Mouse (Mus musculus) heart, adult 11 months (tissue): ENCODE measurements around the gene Pdk1.
A peak's percentile ranks its signal among the peaks of the same experiment; 100 is the strongest.
"Not testable (repeated sequence)": the region's sequence is repeated elsewhere in the genome, so short reads cannot be mapped to it uniquely, and the experiment has no call there.

Experiments
- DNase-seq: peaks from one replicate; pipeline ENCODE4 v3.0.0; 2022

The Pdk1 gene

DNA sequence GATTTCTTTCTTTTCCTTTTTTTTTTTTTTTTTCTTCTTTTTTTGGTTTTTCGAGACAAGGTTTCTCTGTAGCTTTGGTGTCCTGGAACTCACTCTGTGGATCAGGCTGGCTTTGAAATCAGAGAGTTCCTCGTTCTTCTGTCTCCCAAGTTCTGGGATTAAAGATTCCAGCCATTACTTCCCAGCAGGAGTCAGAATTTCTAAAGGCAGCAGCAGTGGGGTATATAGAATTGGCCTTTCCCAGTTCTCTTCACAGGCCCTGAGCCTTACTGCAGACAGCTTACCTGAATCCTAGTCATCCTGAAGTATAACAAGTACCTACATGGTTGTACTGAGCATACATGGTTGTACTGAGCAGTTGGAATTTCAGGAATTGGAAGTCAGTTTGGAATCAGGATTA lies 1.8 kb downstream of the Pdk1 start:
- DNase-seq: peak; percentile 52

GRCm38 (mm10) chr2:71877865-71878264 lies 4.8 kb downstream of the Pdk1 start:
- DNase-seq: peak; percentile 87

GRCm38 (mm10) chr2:71878441-71878840 lies 5.4 kb downstream of the Pdk1 start:
- DNase-seq: peak; percentile 75

- no peak for DNase-seq
Measured at GRCm38 (mm10) chr2:71878943-71879342, 5.9 kb downstream of the Pdk1 start.

DNA sequence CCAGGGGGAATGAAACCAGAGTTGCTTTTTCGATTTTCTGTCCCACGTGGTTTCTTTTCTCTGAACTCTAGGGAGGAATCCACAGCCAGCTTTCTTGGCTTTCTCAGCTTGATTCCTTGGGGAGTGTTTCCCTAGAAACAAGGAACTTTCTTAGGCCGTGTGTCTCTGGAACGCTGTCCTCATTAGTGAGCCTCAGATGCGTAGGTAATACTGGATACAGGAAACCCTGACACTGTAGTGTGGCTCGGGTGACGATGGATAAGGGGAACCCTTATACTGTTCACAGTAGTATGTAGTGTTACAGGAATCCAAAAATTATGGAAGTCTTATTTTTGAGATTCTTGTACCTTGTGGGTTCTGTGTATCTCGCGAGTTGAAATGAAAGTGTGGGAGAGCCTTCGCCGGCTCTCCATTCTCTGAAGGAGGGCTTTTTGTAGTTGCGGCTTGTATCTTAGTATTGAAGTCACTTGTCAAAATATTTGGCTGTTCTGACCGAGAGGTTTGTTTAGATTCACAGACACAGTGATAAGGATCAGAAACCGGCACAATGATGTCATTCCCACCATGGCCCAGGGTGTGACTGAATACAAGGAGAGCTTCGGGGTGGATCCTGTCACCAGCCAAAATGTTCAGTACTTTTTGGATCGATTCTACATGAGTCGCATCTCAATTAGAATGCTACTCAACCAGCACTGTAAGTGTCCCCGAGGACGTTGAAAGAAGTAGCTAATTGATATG lies 10.1 kb downstream of the Pdk1 start:
- peak; percentile 84 for DNase-seq

- DNase-seq: peak; percentile 46
Measured at GRCm38 (mm10) chr2:71887269-71887668, 14.2 kb downstream of the Pdk1 start.

DNA sequence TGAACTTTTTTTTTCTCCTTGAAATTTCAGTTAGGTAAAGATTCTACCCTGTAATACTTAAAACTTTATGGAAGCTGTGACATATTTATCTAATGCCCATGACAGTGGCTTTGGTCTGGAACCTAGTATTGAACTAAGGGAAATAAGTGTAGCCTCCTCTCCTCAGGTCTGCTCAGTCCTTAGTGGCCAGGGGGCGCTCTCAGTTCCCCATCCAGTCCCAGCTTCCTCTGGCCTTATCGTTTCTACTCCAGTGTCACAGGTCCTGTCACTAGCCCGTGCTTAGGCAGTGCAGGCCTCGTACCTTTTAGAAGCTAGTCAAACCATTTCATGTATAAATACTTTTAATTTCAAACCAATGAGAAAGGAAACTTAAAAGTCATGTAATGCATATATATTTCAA lies 15.4 kb downstream of the Pdk1 start:
- no peak for DNase-seq

DNA sequence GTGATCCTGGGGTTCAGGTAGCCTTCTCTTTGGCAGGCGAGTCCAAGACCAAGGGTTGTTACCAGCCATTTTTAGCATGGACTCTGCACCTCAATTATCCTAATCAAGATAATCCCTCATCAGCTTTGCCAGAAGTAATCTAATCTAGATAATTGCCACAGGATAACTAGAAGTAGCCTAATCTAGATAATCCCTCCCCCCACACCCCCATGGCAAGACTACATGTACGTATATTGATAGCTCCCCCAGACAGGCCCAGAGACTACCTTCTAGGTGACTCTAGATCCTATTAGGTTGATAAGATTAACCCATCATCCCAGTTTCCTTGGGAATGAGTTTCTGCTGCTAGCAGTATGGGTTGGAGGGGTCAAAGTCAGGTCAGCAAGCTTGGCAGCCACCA lies 18.5 kb downstream of the Pdk1 start:
- DNase-seq: peak; percentile 52

GRCm38 (mm10) chr2:71892741-71893349 lies 19.8 kb downstream of the Pdk1 start:
- peak; percentile 88 for DNase-seq

GRCm38 (mm10) chr2:71895596-71896286 lies 22.7 kb downstream of the Pdk1 start:
- DNase-seq: peak; percentile 72

DNA sequence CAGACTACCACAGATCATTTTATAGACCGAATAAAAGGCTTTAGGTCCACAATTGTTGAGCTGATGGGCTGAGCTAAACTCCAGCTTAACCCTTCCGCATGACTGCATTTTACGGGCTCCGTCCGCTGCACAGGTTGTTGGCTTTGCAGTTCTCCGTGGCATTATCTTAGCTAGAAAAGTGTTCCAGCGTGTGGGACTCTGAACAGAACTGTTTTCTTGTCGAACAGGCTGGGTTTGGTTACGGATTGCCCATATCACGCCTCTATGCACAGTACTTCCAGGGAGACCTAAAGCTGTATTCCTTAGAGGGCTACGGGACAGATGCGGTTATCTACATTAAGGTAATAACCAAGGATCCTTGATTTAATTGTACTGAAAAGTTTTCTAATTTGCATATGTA lies 24.4 kb downstream of the Pdk1 start:
- DNase-seq: peak; percentile 46

DNA sequence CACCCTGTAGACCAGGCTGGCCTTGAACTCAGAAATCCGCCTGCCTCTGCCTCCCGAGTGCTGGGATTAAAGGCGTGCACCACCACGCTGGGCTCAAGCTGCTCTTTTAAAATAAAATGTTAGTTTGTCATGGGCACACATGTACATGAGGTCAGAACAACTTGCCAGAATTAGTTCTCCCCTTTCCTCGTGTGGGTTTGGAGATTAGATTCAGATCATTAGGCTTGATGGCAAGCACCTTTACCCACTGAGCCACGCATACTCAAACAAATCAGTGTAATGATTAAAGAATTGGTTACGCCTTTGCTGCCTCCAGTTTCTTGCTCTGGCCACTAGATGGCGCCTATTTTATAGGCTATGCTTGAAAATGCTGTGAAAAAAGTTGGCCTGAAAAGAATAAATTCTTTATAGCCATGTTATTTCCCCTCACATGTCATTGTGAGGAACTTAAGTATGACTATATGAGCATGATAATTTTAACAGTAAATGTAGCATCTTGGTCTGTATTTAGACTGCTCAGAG lies 25.4 kb downstream of the Pdk1 start:
- DNase-seq: peak; percentile 76

GRCm38 (mm10) chr2:71899886-71900285 lies 26.9 kb downstream of the Pdk1 start:
- DNase-seq: peak; percentile 93

DNA sequence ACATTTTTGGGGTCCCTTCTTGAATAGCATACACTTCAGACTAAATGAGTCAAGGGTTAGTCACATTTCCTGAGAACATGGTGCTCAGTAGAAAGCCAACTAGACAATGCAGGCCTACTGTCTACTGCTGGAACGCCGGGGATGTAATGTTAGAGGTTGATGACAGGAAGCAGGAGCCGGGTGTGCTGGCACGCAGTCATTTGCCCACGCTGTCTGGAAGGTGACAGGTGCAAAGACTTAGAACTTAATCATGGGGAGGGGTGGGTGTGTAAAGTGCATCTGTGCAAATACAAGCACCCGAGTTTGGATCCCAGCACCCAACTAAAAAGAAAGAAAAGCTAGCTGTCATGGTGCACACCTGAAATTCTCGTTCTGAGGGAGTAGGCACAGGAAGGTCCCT lies 32.1 kb downstream of the Pdk1 start:
- no peak for DNase-seq

- DNase-seq: not testable (repeated sequence)
Measured at GRCm38 (mm10) chr2:71906356-71906755, 33.3 kb downstream of the Pdk1 start.

DNA sequence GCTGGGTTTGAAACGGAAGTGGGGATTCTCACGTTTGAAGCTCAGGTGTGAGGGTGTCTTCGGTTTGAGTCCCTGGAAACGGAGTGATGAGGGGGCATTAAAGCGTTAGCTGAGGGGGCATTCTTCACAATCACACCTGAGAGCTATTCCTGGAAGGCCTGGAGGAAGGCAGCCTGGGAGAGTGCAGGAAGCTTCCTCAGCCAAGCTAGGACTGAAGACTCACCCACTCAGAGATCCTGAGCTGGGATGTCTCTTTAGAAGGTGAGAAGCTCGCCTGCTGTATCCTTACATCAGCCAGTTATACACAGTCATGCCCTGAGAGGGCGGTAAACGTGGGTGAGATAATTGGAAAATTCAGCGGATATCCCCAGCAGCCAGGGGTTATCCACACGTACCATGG lies 40.9 kb downstream of the Pdk1 start:
- no peak for DNase-seq

DNA sequence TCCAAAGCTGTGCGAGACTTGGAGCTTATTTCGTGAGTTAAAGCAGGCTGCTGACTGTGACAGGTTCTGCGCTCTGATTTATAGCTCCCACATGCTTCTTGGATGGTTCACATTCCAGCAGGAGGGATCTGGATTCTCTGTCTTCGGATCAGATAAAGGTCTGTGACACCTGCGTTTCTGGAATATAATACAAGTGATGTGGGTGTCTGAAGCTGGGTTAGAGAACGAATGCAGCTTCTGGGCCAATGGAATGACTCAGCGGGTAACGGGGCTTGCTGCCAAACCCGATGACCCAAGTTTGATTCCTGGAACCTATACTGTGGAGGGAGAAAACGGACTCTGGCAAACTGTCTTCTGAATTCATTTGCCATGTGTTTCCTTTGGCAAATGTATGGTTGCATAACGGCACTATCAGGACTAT lies 46.2 kb downstream of the Pdk1 start:
- peak; percentile 67 for DNase-seq

- DNase-seq: peak; percentile 80
Measured at GRCm38 (mm10) chr2:71924931-71925330, 51.9 kb downstream of the Pdk1 start.

DNA sequence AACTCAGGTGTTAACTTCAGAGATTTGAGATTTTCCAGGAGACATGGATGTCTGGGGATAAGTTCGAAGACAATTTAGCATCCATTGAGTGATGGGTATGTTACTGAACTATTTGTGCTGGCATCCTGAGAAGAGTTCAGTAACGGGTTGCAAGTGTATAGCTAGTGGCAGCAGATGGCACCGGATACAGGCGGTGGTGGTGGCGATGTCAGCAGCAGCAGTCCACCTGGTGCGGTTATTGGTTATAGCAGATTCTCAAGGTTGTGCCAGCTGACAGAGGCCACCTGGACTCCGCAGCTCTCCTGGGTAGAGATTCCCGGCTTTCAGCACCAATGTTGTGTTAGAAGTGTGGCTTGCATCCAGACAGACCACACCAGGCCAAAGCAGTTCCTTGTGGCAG lies 61.0 kb downstream of the Pdk1 start:
- peak; percentile 63 for DNase-seq

DNA sequence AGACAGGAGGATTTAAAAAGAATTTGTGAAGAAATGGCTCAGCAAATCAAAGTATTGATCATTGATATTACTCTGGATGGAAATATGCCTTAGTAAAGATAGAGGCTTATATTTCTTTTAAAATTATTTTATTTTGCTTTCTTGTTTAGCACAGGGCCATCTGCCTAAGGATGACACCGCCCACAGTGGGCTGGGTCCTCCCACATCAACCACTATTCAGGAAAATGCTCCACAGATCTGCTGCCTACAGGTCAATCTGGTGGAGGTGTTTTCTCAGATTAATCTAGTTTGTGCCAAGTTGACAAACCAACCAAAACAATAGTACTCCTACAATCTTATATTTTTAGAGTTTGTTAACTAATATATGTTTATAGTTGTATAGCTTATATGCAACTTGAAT lies 63.7 kb downstream of the Pdk1 start:
- peak; percentile 53 for DNase-seq

- DNase-seq: peak; percentile 42
Measured at GRCm38 (mm10) chr2:71937649-71938308, 64.8 kb downstream of the Pdk1 start.

GRCm38 (mm10) chr2:71938716-71939393 lies 65.8 kb downstream of the Pdk1 start:
- DNase-seq: peak; percentile 75
